Mouse (Mus musculus) C2C12 (cell line): ENCODE results near the gene Ffar3.
"Not testable (repeated sequence)": the region's sequence is repeated elsewhere in the genome, so short reads cannot be mapped to it uniquely, and the experiment has no call there.

Experiments
- CEBPB ChIP-seq: IDR thresholded peaks from one replicate; pipeline ENCODE4 v1.6.1; 2011; ENCODE audit warnings: low read depth, mild to moderate bottlenecking, control low read depth, moderate library complexity
- MAX ChIP-seq: IDR thresholded peaks from one replicate; pipeline ENCODE4 v1.6.1; 2011; ENCODE audit warnings: mild to moderate bottlenecking, control low read depth

DNA sequence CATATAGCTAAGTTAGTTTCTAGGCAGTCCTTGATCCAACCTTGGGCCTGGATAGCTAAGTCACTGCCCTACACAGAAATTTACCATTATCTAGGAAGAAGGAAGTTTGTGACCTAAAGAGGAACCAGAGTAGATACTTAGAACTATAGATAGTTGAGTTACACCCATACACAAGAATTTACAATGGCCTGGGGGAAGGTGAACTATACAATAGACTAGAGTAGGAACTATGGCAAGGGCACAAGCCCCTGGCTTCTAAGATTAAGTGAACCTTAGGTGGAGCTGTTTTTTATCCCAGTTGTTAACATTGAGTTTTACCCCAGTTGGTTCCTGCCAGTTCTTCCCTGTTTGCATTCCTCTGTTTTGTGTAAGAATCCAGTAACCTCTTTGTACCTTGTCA lies 27.1 kb downstream of the Ffar3 start:
- not testable (repeated sequence) for TF ChIP-seq MAX, CEBPB
